Mouse (Mus musculus) neutrophil, adult 65 days (primary cell): Measurements from ENCODE around the gene Ccdc141. TPM values are rescaled to one million over a fixed set of nuclear protein-coding genes. Genes with fewer than 3 reads are reported as not detected.

Source experiments
- total RNA-seq: library from RNA; stranded (reverse); gene quantifications from 2 replicates; pipeline ENCODE4 v1.2.4, GENCODE M21; 2023

The Ccdc141 gene
- 0.28 and 0.41 TPM in 2 replicates for total RNA-seq

GRCm38 (mm10) chr2:77170633-77171105 lies at the start of gene Ccdc141:
TSS of gene Ccdc141 (minus strand) at chr2:77170636.

GRCm38 (mm10) chr2:76982391-76983145 lies 187.9 kb downstream of the Ccdc141 start, which contains the start of gene Ttn:
TSS of gene Ttn (minus strand) at chr2:76982547.

Other genes starting within 250 kb of the Ccdc141 start
- gene Ttn, start 188.1 kb downstream of the Ccdc141 start, total RNA-seq: 0.09 and 0.23 TPM in 2 replicates
- 7.7 and 9.7 TPM in 2 replicates for gene Sestd1, start 110.0 kb upstream of the Ccdc141 start, total RNA-seq